Mouse (Mus musculus) midbrain, embryonic 13.5 days (tissue): ENCODE results near the gene Syt1. TPM values are rescaled to one million over a fixed set of nuclear protein-coding genes. Genes with fewer than 3 reads are reported as not detected.

Source experiments
- ATAC-seq: fragments of 200-750 bp; cut with Nextera tagmentation; 2 replicates; pipeline ENCODE4 v1.8.0; 2017; ENCODE audit warnings: mild to moderate bottlenecking, moderate TSS enrichment, moderate library complexity
- H3K27ac ChIP-seq: fragments of 300-500 bp; sonication (generic); 2 replicates; pipeline ENCODE4 v1.5.1; 2015; ENCODE audit warnings: inconsistent platforms, mild to moderate bottlenecking, moderate library complexity
- H3K27me3 ChIP-seq: fragments of 300-500 bp; sonication (generic); 2 replicates; pipeline ENCODE4 v1.6.1; 2015; ENCODE audit warnings: mild to moderate bottlenecking, inconsistent platforms
- H3K36me3 ChIP-seq: fragments of 300-500 bp; sonication (generic); 2 replicates; pipeline ENCODE4 v1.6.1; 2015; ENCODE audit warnings: mild to moderate bottlenecking, inconsistent platforms
- H3K4me1 ChIP-seq: fragments of 300-500 bp; sonication (generic); replicated peaks from 2 replicates; pipeline ENCODE4 v1.6.1; 2015; ENCODE audit warnings: inconsistent platforms
- H3K4me2 ChIP-seq: fragments of 300-500 bp; sonication (generic); replicated peaks from 2 replicates; pipeline ENCODE4 v1.6.1; 2015; ENCODE audit warnings: moderate library complexity, mild to moderate bottlenecking, inconsistent platforms
- H3K4me3 ChIP-seq: fragments of 300-500 bp; sonication (generic); replicated peaks from 2 replicates; pipeline ENCODE4 v1.5.1; 2015; ENCODE audit warnings: mild to moderate bottlenecking, inconsistent platforms
- H3K9ac ChIP-seq: fragments of 300-500 bp; sonication (generic); replicated peaks from 2 replicates; pipeline ENCODE4 v1.6.1; 2015; ENCODE audit warnings: mild to moderate bottlenecking, inconsistent platforms
- H3K9me3 ChIP-seq: fragments of 300-500 bp; sonication (generic); 2 replicates; pipeline ENCODE4 v1.6.1; 2016; ENCODE audit warnings: mild to moderate bottlenecking, inconsistent platforms
- WGBS: fragments of 180-500 bp; shearing (Covaris S2); methylation state at CpG from one replicate; pipeline ENCODE4 v1.1.7; 2015; 5-methylcytosine and 5-hydroxymethylcytosine counted together
- polyA plus RNA-seq: library from polyadenylated mRNA; unstranded; fragments of >200 nt; fragmentation: Nextera tagmentation; extraction: Ambion mirVana; gene quantifications from 2 replicates; pipeline ENCODE4 v1.2.1, GENCODE M21; 2015

Gene Syt1
- polyA plus RNA-seq, 1 experiment from 2014 or later: 77.2 TPM

DNA sequence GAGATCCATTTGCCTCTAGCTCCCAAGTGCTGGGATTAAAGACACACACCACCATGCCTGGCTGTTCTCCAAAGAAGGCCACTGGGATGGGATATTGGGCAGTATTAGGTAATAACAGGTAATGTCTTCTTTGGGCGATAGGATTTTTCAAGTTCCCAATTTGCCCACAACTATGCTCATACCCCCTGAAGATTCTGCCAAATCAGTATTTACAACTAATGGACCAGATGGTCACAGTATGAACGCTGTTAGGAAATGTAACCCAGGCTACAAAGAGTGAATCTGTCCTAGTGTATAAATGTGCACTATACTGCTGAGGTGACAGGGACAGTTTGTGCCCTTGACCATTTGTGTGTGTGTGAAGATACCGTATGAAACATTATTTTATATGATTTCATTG, 421.9 kb downstream of the Syt1 start:
- no peaks in the 10 kb centered on the region for H3K4me1 ChIP-seq
- ATAC-seq: no peak
- WGBS: 91% methylated on average over 3 of the region's 3 CpGs

DNA sequence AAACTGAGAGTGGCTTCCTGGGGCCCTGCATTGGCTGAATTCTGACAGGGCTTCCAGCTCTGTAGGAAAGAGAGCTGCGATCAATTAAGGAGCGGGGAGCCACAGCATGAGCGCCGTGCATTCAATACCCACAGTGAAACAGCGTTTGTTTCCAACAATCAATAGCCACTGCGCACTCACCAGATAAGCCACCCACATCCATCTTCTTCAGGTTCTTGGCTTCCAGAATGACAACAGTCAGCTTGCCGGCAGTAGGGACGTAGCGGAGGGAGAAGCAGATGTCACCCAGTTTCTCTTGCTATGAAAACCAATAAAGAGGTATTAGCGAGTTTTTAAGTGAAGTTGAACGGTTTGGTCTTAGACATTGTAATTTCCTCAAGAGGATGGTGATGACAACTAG, 427.1 kb downstream of the Syt1 start:
- peaks cover 15% of the 10 kb centered on the region for H3K4me1 ChIP-seq
- no peaks in the 10 kb centered on the region for H3K27me3 ChIP-seq
- no peak for ATAC-seq
- no peak overlapping the region for H3K4me3 ChIP-seq
- peak overlapping the region; percentile 15; the same call in 1 of the 2 replicates for H3K4me2 ChIP-seq
- 25% methylated on average over 11 of the region's 11 CpGs for WGBS
- no peak overlapping the region for H3K9ac ChIP-seq
- no peaks in the 10 kb centered on the region for H3K9me3 ChIP-seq
- H3K27ac ChIP-seq: peak overlapping the region; percentile 32; the same call in 1 of the 2 replicates
- H3K36me3 ChIP-seq: no peaks in the 10 kb centered on the region

More for the DNA sequence above, 421.9 kb downstream of the Syt1 start:
- no peak overlapping the region for H3K4me3 ChIP-seq
- H3K27ac ChIP-seq: no peak overlapping the region
- H3K9ac ChIP-seq: no peak overlapping the region
- H3K9me3 ChIP-seq: no peaks in the 10 kb centered on the region
- no peak overlapping the region for H3K4me2 ChIP-seq
- no peaks in the 10 kb centered on the region for H3K27me3 ChIP-seq
- no peaks in the 10 kb centered on the region for H3K36me3 ChIP-seq

DNA sequence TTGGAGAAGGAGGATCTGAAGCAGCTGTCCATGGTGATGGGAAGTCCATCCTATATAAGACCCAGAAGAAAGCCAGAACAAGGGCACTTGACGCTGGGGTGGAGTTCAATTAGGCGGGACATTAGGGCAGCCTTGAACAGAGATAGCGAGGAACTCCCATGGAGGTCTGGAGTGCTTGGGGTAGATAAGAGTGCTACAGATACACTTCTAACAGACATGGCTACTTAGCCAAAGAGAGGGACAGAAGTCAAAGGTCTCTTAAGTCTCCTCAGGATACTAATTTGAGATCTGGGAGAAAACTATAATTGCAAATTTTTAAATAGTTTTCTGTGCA, 428.4 kb downstream of the Syt1 start:
- Histone ChIP-seq H3K9me3 (no peaks in the 10 kb centered on the region), H3K9ac (no peak overlapping the region), H3K4me2 (no peak overlapping the region), H3K27me3 (no peaks in the 10 kb centered on the region), H3K36me3 (no peaks in the 10 kb centered on the region), H3K4me1 (peaks cover 15% of the 10 kb centered on the region), H3K4me3 (no peak overlapping the region), H3K27ac (no peak overlapping the region)
- 90% methylated on average over 3 of the region's 3 CpGs for WGBS
- ATAC-seq: no peak

DNA sequence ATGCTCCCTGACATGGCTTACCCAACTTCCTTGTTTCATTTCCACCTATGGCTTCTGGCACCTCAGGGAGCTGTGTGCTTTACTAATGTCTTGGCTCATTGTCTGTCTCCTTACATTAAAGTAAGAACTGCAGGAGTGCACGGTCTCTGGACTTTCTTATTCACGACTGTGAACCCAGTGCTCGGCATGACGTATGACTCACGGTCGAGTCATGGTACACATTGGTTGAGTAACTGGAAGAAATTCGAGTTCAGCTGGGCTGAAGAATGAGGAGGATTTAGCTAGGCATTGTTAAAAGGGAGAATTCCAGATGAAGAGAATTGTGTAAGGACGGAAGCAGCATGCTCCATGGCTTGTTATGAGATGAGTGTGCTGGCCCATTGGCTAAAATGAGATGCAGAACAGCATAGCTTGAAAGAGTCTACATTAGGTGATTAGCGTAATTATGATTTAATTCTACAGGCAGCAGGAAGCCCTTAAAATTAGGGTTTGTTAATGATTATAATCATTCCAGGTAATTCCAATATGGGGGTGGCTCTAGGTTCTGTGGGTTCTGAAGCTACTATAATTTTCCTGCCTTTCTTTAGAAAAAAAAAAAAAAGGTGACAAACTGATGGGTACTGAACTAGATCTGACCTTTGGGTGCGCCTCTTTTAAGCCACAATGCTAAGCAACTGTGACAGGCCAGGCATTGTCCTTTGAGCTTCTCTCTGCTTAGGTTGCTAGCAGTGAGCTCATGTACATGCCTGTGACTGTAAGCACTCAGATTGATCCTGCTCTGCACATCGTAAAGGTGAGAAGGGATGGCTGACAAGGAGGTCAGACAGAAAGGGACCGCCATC, 429.0 kb downstream of the Syt1 start:
- Histone ChIP-seq H3K4me3 (no peak overlapping the region), H3K9ac (no peak overlapping the region), H3K4me2 (no peak overlapping the region), H3K27ac (peak overlapping the region; percentile 21; the same call in 1 of the 2 replicates), H3K9me3 (no peaks in the 10 kb centered on the region), H3K4me1 (peaks cover 15% of the 10 kb centered on the region), H3K36me3 (no peaks in the 10 kb centered on the region), H3K27me3 (no peaks in the 10 kb centered on the region)
- peak; percentile 28; the same call in 1 of the 2 replicates for ATAC-seq
- 67% methylated on average over 12 of the region's 12 CpGs for whole genome bisulfite sequencing

DNA sequence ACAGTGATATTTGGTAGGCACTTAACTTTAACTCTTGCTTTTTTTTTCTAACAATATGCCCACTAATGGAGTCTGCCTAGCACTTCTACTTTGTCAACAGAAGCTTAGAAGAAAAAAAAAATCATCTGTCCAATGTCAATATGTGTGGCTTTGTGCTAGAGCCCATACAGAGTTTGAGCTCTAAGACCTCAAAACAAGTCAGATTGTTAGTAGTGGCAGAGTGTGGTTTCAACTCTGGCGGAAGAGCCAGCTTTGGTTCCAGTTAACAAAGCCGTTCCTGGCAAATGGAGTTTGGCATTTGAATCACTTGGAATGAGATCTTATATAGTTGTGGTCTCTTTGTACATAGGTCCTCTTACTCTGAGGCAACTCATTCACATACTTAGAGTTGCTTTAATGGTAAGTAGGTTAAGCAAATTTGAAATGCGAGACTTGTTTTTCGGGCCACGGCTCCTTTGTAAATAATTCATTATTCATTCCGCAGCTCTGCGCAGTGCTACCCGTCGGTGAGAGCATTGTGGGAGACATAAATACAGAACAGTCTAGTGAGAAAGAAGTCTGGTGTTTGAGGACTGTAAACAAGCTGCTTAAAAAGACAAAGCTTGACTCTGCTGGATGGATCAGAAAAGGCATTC, 429.9 kb downstream of the Syt1 start:
- Histone ChIP-seq H3K4me1 (peaks cover 15% of the 10 kb centered on the region), H3K27ac (peak overlapping the region; percentile 21; the same call in 1 of the 2 replicates), H3K9ac (no peak overlapping the region), H3K9me3 (no peaks in the 10 kb centered on the region), H3K36me3 (no peaks in the 10 kb centered on the region), H3K4me3 (no peak overlapping the region), H3K27me3 (no peaks in the 10 kb centered on the region), H3K4me2 (no peak overlapping the region)
- peak; percentile 71 for ATAC-seq
- WGBS: 45% methylated on average over 9 of the region's 9 CpGs

DNA sequence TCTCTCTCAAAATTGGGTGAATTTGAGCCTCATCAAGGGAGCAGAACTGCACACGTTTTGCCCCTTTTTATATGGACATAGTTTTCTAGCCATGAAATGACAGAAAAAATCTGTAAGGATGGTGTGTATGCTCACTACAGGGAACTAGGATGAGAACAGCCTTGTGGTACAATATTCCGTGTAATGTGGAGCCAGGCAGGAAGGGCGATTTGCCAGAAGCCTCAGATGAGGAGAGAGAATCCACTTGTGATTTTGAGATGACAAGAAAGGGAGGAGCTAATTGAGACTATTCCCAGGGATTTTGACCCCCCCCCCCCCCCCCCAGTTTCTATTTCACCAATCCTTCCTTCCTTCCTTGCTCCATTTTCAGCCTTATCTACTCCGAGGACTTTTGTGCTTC, 431.4 kb downstream of the Syt1 start:
- 96% methylated on average over 4 of the region's 4 CpGs for WGBS
- no peak overlapping the region for H3K4me2 ChIP-seq
- no peaks in the 10 kb centered on the region for H3K36me3 ChIP-seq
- no peak overlapping the region for H3K9ac ChIP-seq
- H3K27ac ChIP-seq: no peak overlapping the region
- no peaks in the 10 kb centered on the region for H3K9me3 ChIP-seq
- H3K4me3 ChIP-seq: no peak overlapping the region
- no peak for ATAC-seq
- H3K4me1 ChIP-seq: peaks cover 15% of the 10 kb centered on the region
- no peaks in the 10 kb centered on the region for H3K27me3 ChIP-seq

DNA sequence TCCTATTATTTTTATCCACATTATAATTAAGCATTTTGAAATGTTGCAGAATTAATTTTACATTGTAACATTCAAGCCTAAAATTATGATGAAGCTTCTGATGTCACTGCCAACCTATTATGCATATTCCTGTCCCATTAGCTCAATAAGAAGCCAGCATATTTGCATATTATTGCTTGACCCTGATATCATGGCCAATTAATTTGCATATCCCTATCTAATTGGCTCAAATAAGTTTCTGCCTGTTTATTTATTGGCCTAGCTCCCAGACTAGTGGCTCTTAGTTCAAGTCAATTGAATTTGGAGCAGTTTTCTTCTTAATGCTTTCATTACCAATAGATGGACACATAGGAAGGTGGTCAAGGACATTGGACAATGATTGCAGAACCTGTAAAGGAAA, 433.2 kb downstream of the Syt1 start:
- Histone ChIP-seq H3K36me3 (no peaks in the 10 kb centered on the region), H3K4me3 (no peak overlapping the region), H3K9me3 (no peaks in the 10 kb centered on the region), H3K4me2 (no peak overlapping the region), H3K9ac (no peak overlapping the region), H3K27ac (no peak overlapping the region), H3K4me1 (peaks cover 11% of the 10 kb centered on the region), H3K27me3 (no peaks in the 10 kb centered on the region)
- no peak for ATAC-seq

DNA sequence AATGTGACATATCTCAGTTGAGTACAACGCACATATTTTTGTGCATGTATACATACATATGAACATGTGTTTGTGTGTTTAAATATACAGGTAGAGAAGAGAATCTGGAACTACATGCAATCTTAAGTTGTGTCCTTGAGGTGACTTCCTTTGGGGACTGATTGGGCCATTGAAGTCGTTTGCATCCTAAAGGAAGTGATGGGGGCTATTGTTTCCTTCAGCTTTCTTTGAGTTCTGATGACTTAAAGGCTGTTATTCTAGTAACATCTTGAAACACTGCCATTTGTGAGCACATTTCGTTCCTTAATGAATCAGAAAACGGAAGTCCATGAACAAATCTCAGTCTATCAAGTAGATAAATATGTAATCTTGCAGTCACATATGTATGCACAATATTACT, 438.0 kb downstream of the Syt1 start:
- Histone ChIP-seq H3K9ac (no peak overlapping the region), H3K36me3 (no peaks in the 10 kb centered on the region), H3K27me3 (no peaks in the 10 kb centered on the region), H3K4me3 (no peak overlapping the region), H3K9me3 (no peaks in the 10 kb centered on the region), H3K4me2 (no peak overlapping the region), H3K4me1 (peaks cover 13% of the 10 kb centered on the region), H3K27ac (no peak overlapping the region)
- WGBS: 79% methylated on average over 4 of the region's 4 CpGs
- ATAC-seq: no peak

DNA sequence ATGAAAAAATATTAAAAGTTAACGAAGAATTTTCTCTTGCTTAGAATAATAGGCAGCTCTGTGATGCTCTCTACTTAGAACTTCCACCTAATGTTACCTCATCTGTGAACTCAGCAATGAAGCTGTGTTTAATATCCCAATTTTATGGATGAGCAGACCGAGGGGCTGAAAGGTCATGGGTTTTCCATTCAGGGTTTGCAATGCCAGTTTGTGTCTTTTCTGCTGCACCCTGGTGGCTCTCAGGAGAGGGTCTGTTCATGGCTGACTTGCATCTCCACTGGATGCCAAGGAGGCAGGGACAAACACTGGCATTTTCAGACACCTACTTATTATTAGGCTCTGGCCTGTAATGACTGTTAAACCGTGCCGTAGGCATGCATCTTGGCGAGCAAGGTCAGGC, 439.7 kb downstream of the Syt1 start:
- Histone ChIP-seq H3K4me1 (peaks cover 13% of the 10 kb centered on the region), H3K27ac (no peak overlapping the region), H3K4me3 (no peak overlapping the region), H3K9me3 (no peaks in the 10 kb centered on the region), H3K27me3 (no peaks in the 10 kb centered on the region), H3K36me3 (no peaks in the 10 kb centered on the region), H3K4me2 (no peak overlapping the region), H3K9ac (no peak overlapping the region)
- ATAC-seq: 0 out of 2 replicates have a peak, but pooled peaks have one; percentile 27
- 56% methylated on average over 5 of the region's 5 CpGs for WGBS

DNA sequence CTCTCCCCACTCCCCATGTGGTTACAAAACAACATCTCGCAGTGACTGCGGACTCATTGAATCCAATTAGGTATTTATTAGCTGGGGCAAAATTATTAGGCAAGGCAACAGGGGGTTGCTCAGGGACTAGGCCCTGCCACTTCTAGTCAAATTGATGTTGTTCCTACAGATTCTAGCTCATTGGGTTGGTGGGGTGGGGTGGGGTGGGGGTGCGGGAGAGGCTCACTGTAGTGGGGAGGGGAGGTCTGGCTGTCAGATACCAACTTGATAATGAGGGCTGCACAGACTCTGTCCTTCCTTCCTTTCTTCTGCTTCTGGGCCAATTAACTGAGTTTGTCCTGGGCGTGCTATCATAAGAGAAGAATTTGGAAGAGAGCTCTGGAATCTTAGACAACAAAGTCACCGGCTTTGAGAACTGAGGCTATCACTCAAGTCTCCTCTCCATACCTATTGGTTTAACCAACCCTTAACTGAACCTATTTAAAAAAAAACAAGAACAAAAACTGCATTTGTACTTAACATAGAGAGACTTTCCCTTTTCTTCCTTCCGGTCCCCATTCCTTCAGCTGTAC, 441.1 kb downstream of the Syt1 start:
- 80% methylated on average over 6 of the region's 6 CpGs for WGBS
- Histone ChIP-seq H3K27me3 (no peaks in the 10 kb centered on the region), H3K4me3 (no peak overlapping the region), H3K27ac (no peak overlapping the region), H3K4me2 (no peak overlapping the region), H3K4me1 (peaks cover 13% of the 10 kb centered on the region), H3K36me3 (no peaks in the 10 kb centered on the region), H3K9me3 (no peaks in the 10 kb centered on the region), H3K9ac (no peak overlapping the region)
- no peak for ATAC-seq

DNA sequence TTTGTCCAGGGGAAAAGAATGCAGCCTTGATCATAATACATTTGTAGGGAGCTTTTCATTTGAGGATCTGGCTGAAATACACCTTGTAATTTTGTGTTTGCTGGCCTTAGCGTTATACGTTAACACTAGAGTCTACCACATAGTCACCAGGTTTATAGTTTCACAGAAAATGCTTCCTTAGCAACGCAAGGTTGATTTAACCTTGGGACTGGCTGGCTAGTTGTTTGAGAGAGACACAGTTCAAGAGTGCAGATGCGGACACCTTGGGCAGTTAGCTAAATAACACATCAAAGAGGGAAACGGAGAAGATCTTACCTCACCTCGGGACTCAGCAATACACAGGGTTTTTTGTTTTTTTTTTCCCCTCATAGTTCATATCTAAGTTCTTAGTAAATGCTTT, 441.9 kb downstream of the Syt1 start:
- no peaks in the 10 kb centered on the region for H3K9me3 ChIP-seq
- no peak overlapping the region for H3K9ac ChIP-seq
- H3K4me1 ChIP-seq: peaks cover 13% of the 10 kb centered on the region
- WGBS: 66% methylated on average over 6 of the region's 6 CpGs
- ATAC-seq: no peak
- H3K27ac ChIP-seq: no peak overlapping the region
- no peak overlapping the region for H3K4me2 ChIP-seq
- no peaks in the 10 kb centered on the region for H3K27me3 ChIP-seq
- no peak overlapping the region for H3K4me3 ChIP-seq
- no peaks in the 10 kb centered on the region for H3K36me3 ChIP-seq

DNA sequence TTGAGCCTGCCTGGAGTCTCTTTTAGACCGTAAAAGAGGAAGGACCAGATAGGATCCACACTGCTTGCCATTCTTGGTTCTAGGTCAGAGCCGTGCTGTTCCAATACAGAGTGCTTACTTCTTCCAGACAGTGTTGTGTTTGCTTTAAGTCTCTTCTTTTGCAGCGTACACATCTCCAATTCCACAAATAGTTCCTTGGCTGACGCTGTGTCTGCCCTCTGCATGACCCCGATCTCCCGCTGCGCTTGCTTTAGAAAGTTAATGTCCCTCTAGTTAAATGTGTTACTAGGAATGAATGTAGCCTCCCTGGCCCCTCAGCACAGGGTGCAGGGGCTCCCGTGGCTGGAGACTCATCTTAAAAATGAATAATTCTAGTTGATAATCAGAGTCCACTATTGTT, 442.6 kb downstream of the Syt1 start:
- WGBS: 25% methylated on average over 8 of the region's 8 CpGs
- H3K4me1 ChIP-seq: peaks cover 13% of the 10 kb centered on the region
- H3K27me3 ChIP-seq: no peaks in the 10 kb centered on the region
- ATAC-seq: no peak
- no peak overlapping the region for H3K27ac ChIP-seq
- H3K9ac ChIP-seq: no peak overlapping the region
- no peaks in the 10 kb centered on the region for H3K36me3 ChIP-seq
- no peak overlapping the region for H3K4me2 ChIP-seq
- no peaks in the 10 kb centered on the region for H3K9me3 ChIP-seq
- no peak overlapping the region for H3K4me3 ChIP-seq
